Mouse (Mus musculus): Measurements from ENCODE around the gene Lamb1.

The Lamb1 gene

GRCm38 (mm10) chr12:31254978-31255377 lies 10.1 kb upstream of the Lamb1 start:
- DNase-seq (ENCODE audit: low spot score in 2 of 2): no peak

GRCm38 (mm10) chr12:31256121-31256903 lies 8.7 kb upstream of the Lamb1 start:
- no peak for DNase-seq (ENCODE audit: low spot score in 2 of 2)

- DNase-seq (ENCODE audit: low spot score in 2 of 2): no peak
These were observed 3.2 kb upstream of the Lamb1 start for GRCm38 (mm10) chr12:31261882-31262281.

- DNase-seq (ENCODE audit: low spot score in 2 of 2): no peak
These were observed 1.1 kb upstream of the Lamb1 start for GRCm38 (mm10) chr12:31263921-31264320.

- no peak for DNase-seq (ENCODE audit: low spot score in 2 of 2)
These were observed 843 bp downstream of the Lamb1 start for GRCm38 (mm10) chr12:31265722-31266431.

- no peak for DNase-seq (ENCODE audit: low spot score in 2 of 2)
These were observed 1.7 kb downstream of the Lamb1 start for GRCm38 (mm10) chr12:31266686-31267085.

- no peak for DNase-seq (ENCODE audit: low spot score in 2 of 2)
These were observed 2.3 kb downstream of the Lamb1 start for GRCm38 (mm10) chr12:31267363-31267762.

GRCm38 (mm10) chr12:31268315-31268714 lies 3.3 kb downstream of the Lamb1 start:
- DNase-seq (ENCODE audit: low spot score in 2 of 2): no peak

GRCm38 (mm10) chr12:31269020-31269597 lies 4.1 kb downstream of the Lamb1 start:
- DNase-seq (ENCODE audit: low spot score in 2 of 2): no peak

GRCm38 (mm10) chr12:31270361-31270760 lies 5.3 kb downstream of the Lamb1 start:
- no peak for DNase-seq (ENCODE audit: low spot score in 2 of 2)

GRCm38 (mm10) chr12:31270776-31271175 lies 5.7 kb downstream of the Lamb1 start:
- no peak for DNase-seq (ENCODE audit: low spot score in 2 of 2)

- DNase-seq (ENCODE audit: low spot score in 2 of 2): no peak
These were observed 6.5 kb downstream of the Lamb1 start for GRCm38 (mm10) chr12:31271361-31272011.

GRCm38 (mm10) chr12:31272012-31272735 lies 7.1 kb downstream of the Lamb1 start:
- no peak for DNase-seq (ENCODE audit: low spot score in 2 of 2)

GRCm38 (mm10) chr12:31272846-31273245 lies 7.8 kb downstream of the Lamb1 start:
- DNase-seq (ENCODE audit: low spot score in 2 of 2): no peak

- no peak for DNase-seq (ENCODE audit: low spot score in 2 of 2)
These were observed 8.6 kb downstream of the Lamb1 start for GRCm38 (mm10) chr12:31273646-31274045.

GRCm38 (mm10) chr12:31275411-31275810 lies 10.4 kb downstream of the Lamb1 start:
- DNase-seq (ENCODE audit: low spot score in 2 of 2): no peak

- DNase-seq (ENCODE audit: low spot score in 2 of 2): no peak
These were observed 13.2 kb downstream of the Lamb1 start for GRCm38 (mm10) chr12:31278270-31278669.

- no peak for DNase-seq (ENCODE audit: low spot score in 2 of 2)
These were observed 15.3 kb downstream of the Lamb1 start for GRCm38 (mm10) chr12:31280318-31280717.

- no peak for DNase-seq (ENCODE audit: low spot score in 2 of 2)
These were observed 16.1 kb downstream of the Lamb1 start for GRCm38 (mm10) chr12:31281100-31281591.

GRCm38 (mm10) chr12:31282241-31282640 lies 17.2 kb downstream of the Lamb1 start:
- DNase-seq (ENCODE audit: low spot score in 2 of 2): no peak

GRCm38 (mm10) chr12:31283131-31283530 lies 18.1 kb downstream of the Lamb1 start:
- no peak for DNase-seq (ENCODE audit: low spot score in 2 of 2)

Data from thymus, postnatal 10 days (tissue).